Mouse (Mus musculus) lung, postnatal 0 days (tissue): ENCODE data around the gene Lgi1.

ENCODE experiments used
- CTCF ChIP-seq: IDR thresholded peaks from 2 replicates; pipeline ENCODE4 v1.5.1; 2016; ENCODE audit warnings: antibody characterized with exemption, mild to moderate bottlenecking
- EP300 ChIP-seq: IDR thresholded peaks from 2 replicates; pipeline ENCODE4 v1.6.1; 2016; ENCODE audit warnings: antibody characterized with exemption, mild to moderate bottlenecking, control low read depth

- TF ChIP-seq CTCF (no peak), EP300 (no peak)
Measured at GRCm38 (mm10) chr19:38343246-38343645, 78.9 kb downstream of the Lgi1 start.
